Mouse (Mus musculus) erythroblast, embryonic 14.5 days (primary cell): ENCODE measurements around the gene Rab25. TPM values are rescaled to one million over a fixed set of nuclear protein-coding genes. Genes with fewer than 3 reads are reported as not detected.
A peak's percentile ranks its signal among the peaks of the same experiment; 100 is the strongest.
"Not testable (repeated sequence)": the region's sequence is repeated elsewhere in the genome, so short reads cannot be mapped to it uniquely, and the experiment has no call there.

Experiments used
- H3K27me3 ChIP-seq: 2 replicates; pipeline ENCODE4 v1.6.1; 2012; ENCODE audit warnings: inconsistent platforms; ENCODE audit not compliant: control insufficient read depth
- H3K36me3 ChIP-seq: 2 replicates; pipeline ENCODE4 v1.6.1; 2012; ENCODE audit warnings: mild to moderate bottlenecking, inconsistent platforms; ENCODE audit not compliant: control insufficient read depth
- H3K4me1 ChIP-seq: 2 replicates; pipeline ENCODE4 v1.6.1; 2012; ENCODE audit warnings: inconsistent platforms; ENCODE audit not compliant: control insufficient read depth
- H3K4me3 ChIP-seq: replicated peaks from 2 replicates; pipeline ENCODE3; 2012; ENCODE audit warnings: moderate library complexity, mild to moderate bottlenecking, inconsistent platforms
- H3K9me3 ChIP-seq: 2 replicates; pipeline ENCODE4 v1.6.1; 2012; ENCODE audit warnings: low read length, inconsistent platforms, mixed read lengths; ENCODE audit not compliant: control insufficient read depth
- GATA1 ChIP-seq: IDR thresholded peaks from 2 replicates; pipeline ENCODE4 v1.6.1; 2012; ENCODE audit warnings: low read length, inconsistent platforms, mixed read lengths
- TAL1 ChIP-seq: IDR thresholded peaks from 3 replicates; pipeline ENCODE4 v1.6.1; 2012; ENCODE audit warnings: low read length, inconsistent platforms, mixed read lengths
- polyA plus RNA-seq: library from polyadenylated mRNA; stranded (reverse); fragments of >175 nt; gene quantifications from 2 replicates; pipeline ENCODE4 v1.2.3, GENCODE M21; 2012

The Rab25 gene
- polyA plus RNA-seq, 1 experiment: not detected

DNA sequence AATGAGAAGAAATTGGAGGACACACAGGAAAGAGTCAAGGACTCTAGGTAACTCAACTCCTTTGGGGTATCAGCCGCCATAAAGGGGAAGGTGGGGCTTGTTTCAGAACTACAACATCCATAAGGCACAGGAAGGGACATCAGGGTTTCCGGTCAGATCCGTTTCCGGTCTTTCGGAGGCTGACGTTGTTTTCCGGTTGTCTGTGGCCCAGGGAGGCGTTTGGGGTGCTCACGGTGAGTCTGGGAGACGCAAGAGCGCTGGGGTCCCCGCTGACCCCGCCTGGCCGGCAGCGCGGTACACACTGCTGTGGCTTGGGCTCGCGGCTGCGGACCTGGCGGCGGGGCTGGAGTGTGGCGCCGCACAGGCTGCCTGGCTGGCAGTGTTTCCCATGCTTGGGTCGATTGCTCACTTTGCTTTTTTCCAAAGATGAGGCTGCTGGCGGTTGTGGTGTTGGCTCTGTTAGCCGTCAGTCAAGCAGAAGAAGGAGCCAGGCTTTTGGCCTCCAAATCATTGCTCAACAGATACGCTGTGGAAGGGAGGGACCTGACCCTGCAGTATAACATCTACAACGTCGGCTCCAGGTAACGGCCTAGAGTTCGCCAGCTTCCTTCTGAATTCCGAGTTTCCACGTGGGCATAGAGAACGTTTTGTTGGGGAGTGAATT lies 31.5 kb upstream of the Rab25 start:
- H3K4me3 ChIP-seq: peak overlapping the region; percentile 92
- H3K9me3 ChIP-seq: no peaks in the 10 kb centered on the region
- H3K36me3 ChIP-seq: peaks cover 38% of the 10 kb centered on the region
- no peak for TF ChIP-seq GATA1
- TF ChIP-seq TAL1: no peak
- no peaks in the 10 kb centered on the region for H3K27me3 ChIP-seq
- H3K4me1 ChIP-seq: peaks cover 29% of the 10 kb centered on the region

- Histone ChIP-seq H3K9me3 (no peaks in the 10 kb centered on the region), H3K27me3 (no peaks in the 10 kb centered on the region), H3K36me3 (peaks cover 30% of the 10 kb centered on the region), H3K4me3 (peak overlapping the region; percentile 92), H3K4me1 (peaks cover 29% of the 10 kb centered on the region)
- TF ChIP-seq TAL1: no peak
- no peak for TF ChIP-seq GATA1
Measured at GRCm38 (mm10) chr3:88578498-88579424, 30.7 kb upstream of the Rab25 start.

GRCm38 (mm10) chr3:88577846-88578245 lies 29.7 kb upstream of the Rab25 start:
- not testable (repeated sequence) for H3K4me3 ChIP-seq, H3K27me3 ChIP-seq, H3K9me3 ChIP-seq
- Histone ChIP-seq H3K4me1 (peaks cover 29% of the 10 kb centered on the region), H3K36me3 (peaks cover 21% of the 10 kb centered on the region)

DNA sequence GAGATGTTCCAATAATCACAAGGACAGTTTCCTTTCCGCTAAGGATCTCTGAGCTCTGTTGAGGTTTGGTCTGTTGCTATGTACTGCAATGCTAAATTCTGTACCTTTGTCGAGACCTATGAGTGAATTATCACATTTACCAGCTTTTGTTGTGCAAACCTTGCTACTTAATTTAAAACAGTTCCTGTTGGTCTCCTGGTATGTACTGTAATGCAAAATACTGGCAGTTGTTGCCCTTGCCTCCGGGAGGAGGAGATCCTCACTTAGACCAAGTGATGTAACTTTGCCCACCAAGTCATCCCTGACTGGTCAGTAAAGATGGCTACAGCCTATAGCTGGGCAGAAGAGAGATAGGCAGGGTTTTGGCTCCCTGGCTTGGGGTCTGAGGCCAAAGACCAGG lies 27.4 kb upstream of the Rab25 start, which contains the start of gene Ssr2:
Gene Ssr2, plus strand, starts transcription at position 337 of the 400 bp plus-strand sequence.
- no peaks in the 10 kb centered on the region for H3K27me3 ChIP-seq
- no peaks in the 10 kb centered on the region for H3K36me3 ChIP-seq
- no peak within 1 kb of the TSS for H3K4me3 ChIP-seq
- no peak for TF ChIP-seq GATA1
- TF ChIP-seq TAL1: no peak
- no peaks in the 10 kb centered on the region for H3K9me3 ChIP-seq
- peaks cover 22% of the 10 kb centered on the region for H3K4me1 ChIP-seq

DNA sequence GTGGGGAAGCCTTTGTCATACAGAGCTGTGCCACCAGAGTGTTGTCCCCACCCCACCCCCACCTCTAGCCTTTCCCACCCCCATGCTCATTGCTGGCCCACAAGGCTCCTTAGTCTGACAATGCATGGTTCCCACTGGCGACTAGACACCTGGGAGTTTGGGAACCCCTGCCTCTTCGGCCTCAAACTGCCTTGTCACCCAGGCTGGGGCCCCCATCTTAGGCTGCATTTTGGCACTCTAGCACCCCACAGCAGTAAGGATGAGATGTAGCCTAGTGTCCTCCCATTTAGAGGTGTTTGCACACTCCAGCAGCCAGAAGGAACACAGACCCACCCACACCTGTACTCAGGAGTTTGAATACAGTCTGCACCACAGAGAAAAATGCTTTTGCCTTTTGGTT lies 25.7 kb upstream of the Rab25 start:
- TF ChIP-seq TAL1 (no peak), GATA1 (no peak)
- H3K9me3 ChIP-seq: no peaks in the 10 kb centered on the region
- no peak overlapping the region for H3K4me3 ChIP-seq
- no peaks in the 10 kb centered on the region for H3K27me3 ChIP-seq
- peaks cover 7% of the 10 kb centered on the region for H3K4me1 ChIP-seq
- peaks cover 17% of the 10 kb centered on the region for H3K36me3 ChIP-seq

GRCm38 (mm10) chr3:88572835-88573234 lies 24.7 kb upstream of the Rab25 start:
- TF ChIP-seq TAL1: no peak
- TF ChIP-seq GATA1: no peak

DNA sequence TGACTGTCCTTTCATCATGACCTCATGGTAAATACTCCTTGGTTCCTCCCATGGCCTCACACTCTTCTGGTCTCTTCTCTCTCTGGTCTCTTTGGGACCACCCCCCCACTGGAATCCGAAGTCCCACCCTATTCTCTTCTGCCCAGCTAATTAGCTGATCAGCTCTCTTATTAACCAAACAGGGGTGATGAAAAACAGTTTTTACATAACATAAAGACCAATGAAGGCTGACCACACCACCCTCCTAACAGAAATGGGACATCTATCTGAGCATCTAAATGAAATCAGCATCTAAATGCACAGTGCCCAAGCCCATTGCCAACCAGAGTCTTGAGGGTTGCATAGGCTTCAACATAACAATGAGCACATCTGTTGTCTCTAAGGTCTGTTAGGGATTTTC lies 23.8 kb upstream of the Rab25 start:
- H3K27me3 ChIP-seq: no peaks in the 10 kb centered on the region
- no peaks in the 10 kb centered on the region for H3K9me3 ChIP-seq
- H3K4me3 ChIP-seq: no peak overlapping the region
- peaks cover 2% of the 10 kb centered on the region for H3K4me1 ChIP-seq
- peaks cover 34% of the 10 kb centered on the region for H3K36me3 ChIP-seq
- TF ChIP-seq TAL1: no peak
- no peak for TF ChIP-seq GATA1

More at GRCm38 (mm10) chr3:88572835-88573234, 24.7 kb upstream of the Rab25 start:
- no peaks in the 10 kb centered on the region for H3K27me3 ChIP-seq
- no peaks in the 10 kb centered on the region for H3K9me3 ChIP-seq
- no peak overlapping the region for H3K4me3 ChIP-seq
- peaks cover 27% of the 10 kb centered on the region for H3K36me3 ChIP-seq
- peaks cover 4% of the 10 kb centered on the region for H3K4me1 ChIP-seq

GRCm38 (mm10) chr3:88570341-88570740 lies 22.2 kb upstream of the Rab25 start:
- no peak overlapping the region for H3K4me3 ChIP-seq
- no peaks in the 10 kb centered on the region for H3K27me3 ChIP-seq
- no peak for TF ChIP-seq TAL1
- no peak for TF ChIP-seq GATA1
- H3K36me3 ChIP-seq: peaks cover 49% of the 10 kb centered on the region
- H3K9me3 ChIP-seq: no peaks in the 10 kb centered on the region
- H3K4me1 ChIP-seq: peaks cover 2% of the 10 kb centered on the region

- Histone ChIP-seq H3K9me3 (no peaks in the 10 kb centered on the region), H3K4me1 (peaks cover 2% of the 10 kb centered on the region), H3K4me3 (no peak overlapping the region), H3K36me3 (peaks cover 55% of the 10 kb centered on the region), H3K27me3 (no peaks in the 10 kb centered on the region)
- TF ChIP-seq TAL1 (no peak), GATA1 (no peak)
Measured at GRCm38 (mm10) chr3:88569694-88570093, 21.6 kb upstream of the Rab25 start.
